Mouse (Mus musculus) right cerebral cortex, postnatal 36 days (tissue): ENCODE measurements around the gene Zfp235.

Source experiments
- DNase-seq, 2 experiments: peaks; one replicate each; pipeline ENCODE4 v3.0.0; 2022; ENCODE audit warnings: low spot score in 2 of 2, mixed read lengths in 1 of 2

The Zfp235 gene

DNA sequence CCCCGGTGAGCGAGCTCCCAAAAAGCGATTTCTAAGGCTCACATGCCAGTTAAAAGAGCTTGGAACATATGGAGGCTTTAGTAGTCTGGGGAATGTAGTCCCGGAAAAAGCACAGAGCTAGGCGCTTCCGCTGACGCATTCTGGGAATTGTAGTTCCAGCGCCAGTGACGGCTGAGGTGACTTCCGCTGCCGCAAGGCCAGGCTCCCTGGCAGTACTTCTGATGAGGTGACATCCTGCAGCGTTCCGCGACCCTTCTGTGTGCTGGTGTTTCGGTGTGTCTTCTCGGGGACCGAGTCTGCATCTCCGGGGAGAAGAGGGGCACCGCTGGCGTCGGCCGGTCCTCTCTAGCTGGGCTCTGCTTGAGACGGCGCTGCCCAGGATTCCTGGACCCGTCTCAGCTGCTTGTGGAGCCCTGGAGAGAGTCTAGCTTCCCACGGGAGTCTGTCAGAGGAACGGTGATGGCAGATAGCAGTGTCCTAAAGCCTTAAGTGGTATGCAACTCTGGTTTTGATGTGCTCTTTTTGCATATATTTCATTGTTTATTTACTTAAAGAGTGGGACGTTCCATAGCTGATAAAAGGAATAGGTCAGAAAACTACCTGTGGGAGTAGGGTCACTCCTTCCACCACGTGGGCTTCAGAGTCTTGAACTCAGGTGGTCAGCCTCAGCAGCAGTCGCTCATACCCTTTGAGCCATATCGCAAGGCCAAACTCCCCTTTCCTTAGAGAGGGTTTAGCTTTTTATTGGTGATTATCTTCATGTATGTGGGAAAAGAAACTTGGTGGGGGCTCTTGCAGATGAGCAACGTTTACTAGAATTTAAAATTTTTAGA, at the start of gene Zfp235:
Gene Zfp235 (plus strand): TSS at position 174 of the 833 bp plus-strand sequence.
- peak; percentile 88 to 93 for DNase-seq

DNA sequence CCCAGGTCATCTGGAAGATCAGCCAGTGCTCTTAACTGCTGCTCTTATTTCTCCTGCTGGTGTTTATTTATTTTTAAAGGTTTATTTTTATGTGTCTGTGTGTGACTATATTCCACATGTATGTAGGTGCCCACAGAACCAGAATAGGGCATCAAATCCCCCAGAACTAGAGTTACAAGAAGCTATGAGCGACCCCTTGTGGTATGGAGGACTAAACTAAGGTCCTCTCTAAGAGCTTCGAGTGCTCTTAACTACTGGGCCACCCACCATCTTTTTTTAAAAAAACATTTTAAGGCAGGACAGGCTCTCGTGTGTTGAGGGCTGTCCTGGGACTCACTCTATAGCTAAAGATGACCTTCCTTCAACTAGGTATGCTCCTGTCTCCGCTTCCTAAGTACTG, 47.1 kb upstream of the Zfp235 start:
- no peak for DNase-seq

GRCm38 (mm10) chr7:24087485-24088125, 46.4 kb upstream of the Zfp235 start:
- no peak for DNase-seq

DNA sequence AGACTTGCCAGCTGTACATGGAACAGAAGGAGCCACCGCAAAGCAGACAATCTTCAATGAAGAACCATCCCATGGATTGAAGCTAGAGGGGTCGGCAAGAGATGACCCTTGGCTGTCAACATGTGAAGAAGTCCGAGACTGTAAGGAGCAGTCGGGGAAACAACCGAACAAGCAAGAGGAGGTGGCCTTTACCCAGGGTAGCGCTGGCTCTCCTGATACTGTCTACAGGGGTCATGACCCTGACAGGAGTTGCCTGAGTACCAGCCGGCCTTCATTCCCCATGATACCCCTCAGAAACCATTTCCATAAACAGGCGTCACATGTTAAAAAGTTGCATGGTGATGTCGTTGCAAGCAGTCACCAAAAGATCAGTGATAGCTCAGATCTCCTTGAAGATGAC, 29.6 kb upstream of the Zfp235 start:
- no peak for DNase-seq

GRCm38 (mm10) chr7:24105144-24105703, 28.7 kb upstream of the Zfp235 start:
- DNase-seq: no peak

DNA sequence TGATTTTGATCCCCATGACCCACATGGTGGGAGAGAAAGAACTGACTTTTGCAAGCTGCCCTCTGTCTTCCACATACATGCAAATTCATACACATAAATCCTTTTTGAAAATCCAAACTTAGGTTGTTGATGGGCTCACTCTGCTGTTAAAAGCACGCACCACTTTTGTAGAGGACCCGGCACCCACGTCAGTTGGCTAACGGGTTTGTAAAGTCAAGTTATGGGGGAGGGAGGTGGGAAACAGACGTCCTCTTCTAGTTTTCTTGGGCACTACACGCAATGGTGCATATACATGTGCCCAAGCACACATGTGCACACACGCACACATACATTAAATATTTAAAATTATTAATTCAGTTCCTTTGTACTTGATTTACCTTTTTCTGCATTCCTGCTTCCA, 23.1 kb upstream of the Zfp235 start:
- no peak for DNase-seq

DNA sequence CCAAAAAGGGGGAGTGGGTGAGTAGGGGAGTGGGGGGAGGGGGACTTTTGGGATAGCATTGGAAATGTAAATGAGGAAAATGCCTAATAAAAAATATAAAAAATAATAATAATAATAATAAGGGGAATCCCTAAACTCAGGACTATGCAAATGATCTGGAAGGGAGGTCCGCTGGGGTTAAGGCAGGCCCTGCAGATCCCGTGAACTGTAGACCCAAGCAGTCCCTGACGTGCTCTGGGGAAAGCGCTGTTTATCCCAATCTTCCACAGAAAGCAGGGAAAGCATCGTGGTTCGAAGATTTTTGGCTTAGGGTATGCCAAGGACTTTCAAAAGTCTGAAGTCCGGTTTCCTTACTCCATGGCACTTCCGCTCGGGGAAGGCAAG, 22.2 kb upstream of the Zfp235 start:
- DNase-seq: no peak

GRCm38 (mm10) chr7:24112156-24112856, 21.7 kb upstream of the Zfp235 start, which contains the start of gene Zfp112:
TSS of gene Zfp112 (plus strand) at chr7:24112314.
- DNase-seq: peak; percentile 82 to 87

DNA sequence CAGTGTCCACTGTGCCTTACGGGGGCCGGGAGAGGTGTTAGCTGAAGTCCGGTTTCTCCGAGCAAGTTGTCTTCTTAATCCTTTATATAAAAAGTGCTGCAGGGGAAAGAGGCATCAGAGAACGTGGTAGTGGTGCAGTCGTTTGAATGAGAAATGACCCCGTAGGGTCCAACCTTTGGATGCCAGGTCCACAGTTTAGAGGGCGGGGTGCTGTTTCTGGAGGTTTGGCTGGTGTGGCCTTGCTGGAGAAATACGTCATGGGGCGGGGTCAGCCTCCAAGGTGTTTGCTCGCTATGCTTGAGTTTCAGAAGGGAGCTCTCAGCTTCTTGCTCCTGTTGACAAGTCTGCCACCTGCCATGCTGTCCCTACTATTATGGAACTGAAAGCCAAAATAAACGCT, 21.0 kb upstream of the Zfp235 start:
- peak in 1 of 2 experiments; percentile 46 for DNase-seq

GRCm38 (mm10) chr7:24116655-24117054, 17.3 kb upstream of the Zfp235 start:
- no peak for DNase-seq

DNA sequence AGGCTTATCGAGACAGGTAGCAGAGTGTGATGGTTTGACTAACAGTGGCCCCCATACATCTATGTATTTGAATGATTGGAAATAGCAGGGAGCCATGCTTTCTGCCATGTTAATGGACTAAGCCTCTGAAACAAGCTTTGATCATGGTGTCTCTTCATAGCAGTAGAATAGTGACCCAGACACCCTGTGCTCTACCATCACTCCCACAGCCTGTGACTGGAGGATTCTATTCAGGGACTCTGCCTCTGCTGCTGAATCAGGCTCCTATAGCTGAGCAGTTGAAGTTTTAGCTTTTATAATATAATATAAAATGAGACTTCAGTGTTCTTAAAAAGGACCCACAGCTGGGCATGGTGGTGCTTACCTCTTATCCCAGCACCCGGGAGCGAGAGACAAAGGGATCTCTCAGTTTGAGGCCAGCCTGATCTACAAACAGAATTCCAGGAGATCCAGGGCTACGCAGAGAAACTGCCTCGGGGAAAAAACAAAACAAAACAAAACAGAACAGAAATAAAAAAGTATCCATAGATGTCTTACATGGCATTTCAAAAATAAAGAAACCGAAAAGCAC, 459 bp upstream of the Zfp235 start:
- DNase-seq: no peak

- DNase-seq: no peak
Measured at GRCm38 (mm10) chr7:24142566-24142965, 8.6 kb downstream of the Zfp235 start.

- DNase-seq: no peak
Measured at GRCm38 (mm10) chr7:24153272-24153671, 19.3 kb downstream of the Zfp235 start.

GRCm38 (mm10) chr7:24172191-24172590, 38.2 kb downstream of the Zfp235 start:
- DNase-seq: no peak

GRCm38 (mm10) chr7:24174618-24175336, 40.8 kb downstream of the Zfp235 start, which contains the start of gene Zfp114:
TSS of gene Zfp114 (plus strand) at chr7:24175060.
- peak; percentile 57 to 65 for DNase-seq

- no peak for DNase-seq
Measured at GRCm38 (mm10) chr7:24175337-24175711, 41.4 kb downstream of the Zfp235 start.

DNA sequence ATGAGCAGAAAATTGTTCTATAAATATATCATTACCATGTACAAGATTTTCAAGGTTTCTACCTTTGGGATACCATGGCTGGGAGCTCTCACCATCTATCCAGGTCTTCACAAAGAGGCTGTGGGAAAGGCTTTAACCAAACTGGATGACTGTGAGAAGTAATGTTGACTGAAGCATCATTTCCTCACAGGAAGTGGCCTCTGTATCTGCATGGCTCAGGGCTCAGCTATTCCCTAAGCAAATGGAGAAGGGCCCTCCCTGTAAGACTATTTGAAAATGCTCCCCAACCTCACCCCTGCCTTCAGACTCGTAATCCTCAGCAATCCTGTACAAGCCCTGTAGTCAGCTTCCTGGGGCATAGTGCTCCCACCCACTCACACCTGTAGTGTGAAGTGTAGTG, 53.6 kb downstream of the Zfp235 start:
- DNase-seq: no peak

DNA sequence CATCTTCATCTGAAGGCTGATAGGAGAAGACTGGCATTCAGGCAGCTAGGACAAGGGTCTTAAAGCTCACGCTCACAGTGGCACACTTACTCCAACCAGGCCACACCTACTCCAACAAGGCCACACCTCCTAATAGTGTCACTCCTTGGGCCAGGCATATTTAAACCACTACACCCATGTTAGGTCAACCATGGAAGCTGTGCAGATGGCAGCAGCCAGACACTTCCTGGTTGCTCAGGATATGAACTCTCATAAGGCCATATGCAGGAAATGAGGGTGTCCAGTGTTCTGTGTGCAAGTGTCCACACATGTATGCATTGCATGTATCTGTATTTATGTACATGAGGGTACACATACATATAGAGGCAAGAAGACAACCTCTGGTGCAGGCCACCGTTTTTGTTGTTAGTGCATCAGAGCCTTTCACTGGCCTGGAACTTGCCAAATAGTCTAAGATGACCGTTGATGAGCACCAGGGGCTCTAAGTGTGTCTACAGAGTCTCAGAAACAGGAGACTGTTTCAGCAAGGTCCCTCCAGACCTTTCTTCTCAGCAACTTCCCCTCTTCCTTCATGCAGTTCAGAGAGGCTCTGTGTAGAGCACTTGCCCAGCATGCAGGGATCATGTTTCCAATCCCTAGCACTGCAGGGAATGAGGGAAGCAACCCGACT, 55.1 kb downstream of the Zfp235 start:
- DNase-seq: no peak

- no peak for DNase-seq
Measured at GRCm38 (mm10) chr7:24189571-24189944, 55.6 kb downstream of the Zfp235 start.

GRCm38 (mm10) chr7:24191361-24191760, 57.4 kb downstream of the Zfp235 start:
- DNase-seq: no peak
